Mouse (Mus musculus) testis, adult 2 months (tissue): Measurements from ENCODE around the gene Bcl2l14.

Source experiments
- CTCF ChIP-seq: fragments of 200-500 bp; IDR thresholded peaks from 2 replicates; pipeline ENCODE4 v1.5.1; 2012; ENCODE audit warnings: low read depth, mild to moderate bottlenecking, inconsistent platforms, low read length, moderate library complexity; ENCODE audit not compliant: control insufficient read depth, insufficient read depth, insufficient replicate concordance
- POLR2A ChIP-seq: fragments of 200-500 bp; IDR thresholded peaks from 2 replicates; pipeline ENCODE4 v1.6.1; 2012; ENCODE audit warnings: low read depth, mild to moderate bottlenecking, inconsistent platforms, low read length, moderate library complexity; ENCODE audit not compliant: control insufficient read depth

DNA sequence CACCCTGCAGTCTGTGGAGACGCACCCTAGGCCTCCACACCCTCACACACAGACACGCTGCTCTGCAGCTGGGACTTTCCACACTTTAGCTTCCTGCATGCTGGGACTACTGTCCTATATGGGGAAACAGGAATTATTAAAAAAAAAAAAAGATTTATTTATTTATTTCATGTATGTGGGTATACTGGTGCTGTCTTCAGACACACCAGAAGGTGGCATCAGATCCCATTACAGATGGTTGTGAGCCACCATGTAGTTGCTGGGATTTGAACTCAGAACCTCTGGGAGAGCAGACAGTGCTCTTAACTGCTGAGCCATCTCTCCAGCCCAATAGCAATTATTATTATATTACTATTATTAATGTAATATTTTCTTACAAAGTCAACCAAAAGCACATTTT is 73.2 kb downstream of the Bcl2l14 start:
- TF ChIP-seq CTCF (no peak), POLR2A (no peak)
